Mouse (Mus musculus) MEL (cell line): ENCODE measurements around the gene N4bp3. TPM values are rescaled to one million over a fixed set of nuclear protein-coding genes. Genes with fewer than 3 reads are reported as not detected.
A peak's percentile ranks its signal among the peaks of the same experiment; 100 is the strongest.

Experiments used
- DNase-seq: peaks from one replicate; pipeline ENCODE4 v3.0.0; 2011; ENCODE audit warnings: low read depth, low spot score
- H3K27ac ChIP-seq: 2 replicates; pipeline ENCODE4 v1.5.1; 2012; ENCODE audit warnings: low read depth, mild to moderate bottlenecking, control low read depth, low read length, moderate library complexity; ENCODE audit not compliant: control insufficient read depth
- H3K27me3 ChIP-seq, 2 experiments: fragments of 150-350 bp in 1 of 2; sonication (generic) in 1 of 2; 2 replicates each; pipeline ENCODE4 v1.6.1; 2012; ENCODE audit warnings: low read length in 2 of 2, mild to moderate bottlenecking in 2 of 2, improper control_type of control experiment in 1 of 2, moderate library complexity in 1 of 2; ENCODE audit not compliant: insufficient read depth in 2 of 2, control insufficient read depth in 1 of 2
- H3K36me3 ChIP-seq, 2 experiments: 2 replicates each; pipeline ENCODE4 v1.6.1; 2012 to 2014; ENCODE audit warnings: low read length in 2 of 2, improper control_type of control experiment in 1 of 2, inconsistent platforms in 1 of 2, mild to moderate bottlenecking in 1 of 2; ENCODE audit not compliant: insufficient read depth in 2 of 2, control insufficient read depth in 1 of 2
- H3K4me1 ChIP-seq, 2 experiments: fragments of 150-350 bp in 1 of 2; sonication (generic) in 1 of 2; 2 replicates each; pipeline ENCODE4 v1.6.1; 2012; ENCODE audit warnings: low read length in 2 of 2, improper control_type of control experiment in 1 of 2, mild to moderate bottlenecking in 1 of 2; ENCODE audit not compliant: insufficient read depth in 2 of 2, control insufficient read depth in 1 of 2
- H3K4me3 ChIP-seq, 2 experiments: fragments of 150-350 bp in 1 of 2; sonication (generic) in 1 of 2; 2 replicates each; pipeline ENCODE4 v1.5.1; 2012; ENCODE audit warnings: low read depth in 2 of 2, low read length in 2 of 2, mild to moderate bottlenecking in 2 of 2, moderate library complexity in 2 of 2, control low read depth in 1 of 2, improper control_type of control experiment in 1 of 2; ENCODE audit not compliant: control insufficient read depth in 1 of 2, insufficient read depth in 1 of 2
- H3K79me2 ChIP-seq: 2 replicates; pipeline ENCODE4 v1.6.1; 2012; ENCODE audit warnings: mild to moderate bottlenecking, low read length, moderate library complexity; ENCODE audit not compliant: control insufficient read depth, poor library complexity, insufficient read depth
- H3K9ac ChIP-seq: 2 replicates; pipeline ENCODE4 v1.6.1; 2012; ENCODE audit warnings: low read depth, mild to moderate bottlenecking, control low read depth, low read length, moderate library complexity; ENCODE audit not compliant: control insufficient read depth, poor library complexity, severe bottlenecking
- H3K9me3 ChIP-seq: fragments of 150-350 bp; sonication (generic); replicated peaks from 2 replicates; pipeline ENCODE4 v1.6.1; 2012; ENCODE audit warnings: mild to moderate bottlenecking, low read length, improper control_type of control experiment, moderate library complexity; ENCODE audit not compliant: insufficient read depth
- BHLHE40 ChIP-seq: IDR thresholded peaks from 2 replicates; pipeline ENCODE4 v1.6.1; 2012; ENCODE audit warnings: low read depth, mild to moderate bottlenecking, inconsistent platforms, low read length, improper control_type of control experiment, borderline replicate concordance
- CHD1 ChIP-seq: IDR thresholded peaks from 2 replicates; pipeline ENCODE4 v1.6.1; 2012; ENCODE audit warnings: low read depth, mild to moderate bottlenecking, inconsistent platforms, low read length, improper control_type of control experiment
- CHD2 ChIP-seq: IDR thresholded peaks from 2 replicates; pipeline ENCODE4 v1.6.1; 2011; ENCODE audit warnings: low read length, improper control_type of control experiment
- CTCF ChIP-seq, 3 experiments: IDR thresholded peaks in 2 of 3; conservative IDR thresholded peaks in 1 of 3; 2 replicates each; pipeline ENCODE4 v1.5.1; 2011 to 2012; ENCODE audit warnings: low read length in 3 of 3, low read depth in 2 of 3, mild to moderate bottlenecking in 2 of 3, improper control_type of control experiment in 1 of 3, inconsistent platforms in 1 of 3, mixed read lengths in 1 of 3, moderate library complexity in 1 of 3; ENCODE audit not compliant: control insufficient read depth in 1 of 3, insufficient read depth in 1 of 3, poor library complexity in 1 of 3, severe bottlenecking in 1 of 3
- E2F4 ChIP-seq: IDR thresholded peaks from 2 replicates; pipeline ENCODE4 v1.6.1; 2011; ENCODE audit warnings: low read depth, low read length, improper control_type of control experiment, borderline replicate concordance
- ELF1 ChIP-seq: IDR thresholded peaks from 2 replicates; pipeline ENCODE4 v1.6.1; 2014; ENCODE audit warnings: low read depth, mild to moderate bottlenecking, inconsistent platforms, low read length, improper control_type of control experiment, moderate library complexity
- ETS1 ChIP-seq: IDR thresholded peaks from 2 replicates; pipeline ENCODE4 v1.6.1; 2012; ENCODE audit warnings: low read depth, mild to moderate bottlenecking, inconsistent platforms, low read length, improper control_type of control experiment, moderate library complexity
- GABPA ChIP-seq: IDR thresholded peaks from 2 replicates; pipeline ENCODE4 v1.6.1; 2012; ENCODE audit warnings: low read depth, mild to moderate bottlenecking, inconsistent platforms, low read length, improper control_type of control experiment, moderate library complexity
- GATA1 ChIP-seq: IDR thresholded peaks from 2 replicates; pipeline ENCODE4 v1.6.1; 2011; ENCODE audit warnings: low read depth, low read length, improper control_type of control experiment
- HCFC1 ChIP-seq: IDR thresholded peaks from 2 replicates; pipeline ENCODE4 v1.6.1; 2012; ENCODE audit warnings: low read depth, mild to moderate bottlenecking, inconsistent platforms, low read length, improper control_type of control experiment, moderate library complexity
- JUND ChIP-seq: IDR thresholded peaks from 2 replicates; pipeline ENCODE4 v1.6.1; 2011; ENCODE audit warnings: low read depth, mild to moderate bottlenecking, improper control_type of control experiment, low read length
- MAFK ChIP-seq: IDR thresholded peaks from 2 replicates; pipeline ENCODE4 v1.6.1; 2011; ENCODE audit warnings: low read depth, mild to moderate bottlenecking, low read length, improper control_type of control experiment, borderline replicate concordance
- MAX ChIP-seq: IDR thresholded peaks from 2 replicates; pipeline ENCODE4 v1.6.1; 2011; ENCODE audit warnings: low read length, improper control_type of control experiment
- MAZ ChIP-seq: IDR thresholded peaks from 2 replicates; pipeline ENCODE4 v1.6.1; 2012; ENCODE audit warnings: low read depth, mild to moderate bottlenecking, inconsistent platforms, low read length, improper control_type of control experiment
- MXI1 ChIP-seq: IDR thresholded peaks from 2 replicates; pipeline ENCODE4 v1.6.1; 2011; ENCODE audit warnings: mild to moderate bottlenecking, low read depth, low read length, improper control_type of control experiment
- MYB ChIP-seq: IDR thresholded peaks from 2 replicates; pipeline ENCODE4 v1.6.1; 2011; ENCODE audit warnings: mild to moderate bottlenecking, low read depth, low read length, improper control_type of control experiment
- MYC ChIP-seq: IDR thresholded peaks from 2 replicates; pipeline ENCODE4 v1.6.1; 2011; ENCODE audit warnings: low read depth, mild to moderate bottlenecking, low read length, improper control_type of control experiment, moderate library complexity
- NELFE ChIP-seq: IDR thresholded peaks from 2 replicates; pipeline ENCODE4 v1.6.1; 2011; ENCODE audit warnings: low read depth, low read length, improper control_type of control experiment
- POLR2AphosphoS2 ChIP-seq: IDR thresholded peaks from 2 replicates; pipeline ENCODE4 v1.6.1; 2011; ENCODE audit warnings: low read length, improper control_type of control experiment
- SIN3A ChIP-seq: IDR thresholded peaks from 2 replicates; pipeline ENCODE4 v1.6.1; 2012; ENCODE audit warnings: low read length, improper control_type of control experiment, inconsistent platforms
- SMC3 ChIP-seq: IDR thresholded peaks from 2 replicates; pipeline ENCODE4 v1.6.1; 2011; ENCODE audit warnings: low read depth, low read length, improper control_type of control experiment
- TBP ChIP-seq: IDR thresholded peaks from 2 replicates; pipeline ENCODE4 v1.8.0; 2011; ENCODE audit warnings: low read depth, low read length, improper control_type of control experiment
- TCF12 ChIP-seq: IDR thresholded peaks from 2 replicates; pipeline ENCODE4 v1.6.1; 2014; ENCODE audit warnings: low read depth, mild to moderate bottlenecking, inconsistent platforms, low read length, improper control_type of control experiment, moderate library complexity
- USF1 ChIP-seq: IDR thresholded peaks from 2 replicates; pipeline ENCODE4 v1.6.1; 2014; ENCODE audit warnings: low read depth, mild to moderate bottlenecking, inconsistent platforms, low read length, improper control_type of control experiment, moderate library complexity
- USF2 ChIP-seq, 2 experiments: IDR thresholded peaks; 2 replicates each; pipeline ENCODE4 v1.6.1; 2011 to 2012; ENCODE audit warnings: improper control_type of control experiment in 2 of 2, low read length in 2 of 2, borderline replicate concordance in 1 of 2, inconsistent platforms in 1 of 2, low read depth in 1 of 2, mild to moderate bottlenecking in 1 of 2; ENCODE audit not compliant: insufficient read depth in 1 of 2
- ZKSCAN1 ChIP-seq: IDR thresholded peaks from 2 replicates; pipeline ENCODE4 v1.6.1; 2012; ENCODE audit warnings: low read depth, mild to moderate bottlenecking, inconsistent platforms, low read length, improper control_type of control experiment, moderate library complexity
- ZNF384 ChIP-seq: IDR thresholded peaks from 2 replicates; pipeline ENCODE4 v1.6.1; 2012; ENCODE audit warnings: low read depth, mild to moderate bottlenecking, inconsistent platforms, low read length, improper control_type of control experiment
- polyA plus RNA-seq, 2 experiments: library from polyadenylated mRNA; stranded (reverse) in 1 of 2; unstranded in 1 of 2; fragments of >175 nt in 1 of 2; fragments of >200 nt in 1 of 2; gene quantifications; 2 replicates each; pipeline versions ENCODE4 v1.2.1 to v1.2.4; 2012; ENCODE audit warnings: low replicate concordance in 2 of 2, low read depth in 1 of 2; ENCODE audit not compliant: insufficient read length in 2 of 2, insufficient read depth in 1 of 2, missing spikeins in 1 of 2
- total RNA-seq: library from RNA; depleted of rRNA; stranded (reverse); fragments of 300-350 nt; gene quantifications from 2 replicates; pipeline ENCODE4 v1.2.3, GENCODE M21; 2012

N4bp3 gene
- total and polyA plus RNA-seq, 3 experiments: 6.9 to 11.5 TPM; not detected in 1

DNA sequence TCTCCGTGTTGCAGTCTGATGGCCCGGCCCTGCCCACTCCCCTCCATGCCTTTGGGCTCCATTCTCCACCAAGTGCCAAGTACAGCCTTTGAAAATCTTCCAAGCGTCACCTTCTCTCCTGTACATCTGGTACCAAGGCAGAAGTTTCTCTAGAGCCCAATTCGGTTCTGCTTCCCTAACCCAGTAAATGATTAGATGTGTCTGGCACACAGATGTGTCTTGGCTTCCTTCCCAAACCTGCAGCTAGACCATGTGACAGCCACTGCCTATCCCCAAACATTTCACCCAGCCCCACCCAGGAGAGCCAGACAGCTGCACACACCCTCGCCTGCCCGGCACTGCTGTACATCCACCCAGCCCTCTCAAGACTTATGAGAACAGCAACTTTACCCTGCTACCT lies 8.1 kb upstream of the N4bp3 start:
- H3K9ac ChIP-seq: no peak overlapping the region
- peaks cover 8 to 15% of the 10 kb centered on the region in 2 experiments for H3K4me1 ChIP-seq
- DNase-seq: peak; percentile 79
- H3K79me2 ChIP-seq: no peaks in the 10 kb centered on the region
- no peak overlapping the region for H3K4me3 ChIP-seq
- peaks cover 0 to 11% of the 10 kb centered on the region in 2 experiments; a peak in 2 of 4 replicates for H3K36me3 ChIP-seq
- no peaks in the 10 kb centered on the region for H3K9me3 ChIP-seq
- H3K27ac ChIP-seq: no peak overlapping the region
- TF ChIP-seq SIN3A: no peak
- peak; percentile 87 for TF ChIP-seq USF1
- no peak for TF ChIP-seq HCFC1
- 0 out of 2 replicates have a peak, but pooled peaks have one; percentile 17 for TF ChIP-seq TCF12
- TF ChIP-seq MYB: no peak
- no peak for TF ChIP-seq CTCF (IDR thresholded peaks at IDR 0.05 in 2 of 3, conservative IDR thresholded peaks at IDR 0.05 in 1 of 3; ENCODE audit: control insufficient read depth in 1 of 3, insufficient read depth in 1 of 3, low read depth in 2 of 3, low read length in 3 of 3, poor library complexity in 1 of 3, severe bottlenecking in 1 of 3)
- peak in 1 of 2 experiments; percentile 41; a peak in 1 of 4 replicates for TF ChIP-seq USF2 (IDR thresholded peaks at IDR 0.05; ENCODE audit: borderline replicate concordance in 1 of 2, insufficient read depth in 1 of 2, low read depth in 1 of 2, low read length in 2 of 2)
- TF ChIP-seq MAX: peak; percentile 43
- TF ChIP-seq SMC3: no peak
- no peaks in the 10 kb centered on the region for H3K27me3 ChIP-seq

DNA sequence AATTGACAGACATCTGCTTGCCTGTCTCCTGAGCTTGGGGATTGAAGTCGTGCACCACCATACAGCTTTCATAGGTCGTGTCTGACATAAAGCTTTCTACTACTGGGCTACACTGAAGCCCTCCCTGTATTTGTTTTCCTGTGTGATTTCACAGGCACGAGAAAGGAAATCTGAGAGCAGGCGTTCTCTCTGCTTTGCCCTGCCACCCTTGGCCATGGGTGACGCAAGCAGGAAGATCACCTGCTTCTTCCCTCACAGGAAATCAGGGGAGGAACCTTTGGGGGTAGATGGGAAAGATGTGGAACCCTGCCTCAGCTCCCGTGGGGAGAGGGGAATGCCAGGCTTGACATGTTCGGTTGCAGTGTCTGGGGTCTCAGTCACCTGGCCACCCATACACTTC lies 7.6 kb upstream of the N4bp3 start:
- H3K9ac ChIP-seq: no peak overlapping the region

DNA sequence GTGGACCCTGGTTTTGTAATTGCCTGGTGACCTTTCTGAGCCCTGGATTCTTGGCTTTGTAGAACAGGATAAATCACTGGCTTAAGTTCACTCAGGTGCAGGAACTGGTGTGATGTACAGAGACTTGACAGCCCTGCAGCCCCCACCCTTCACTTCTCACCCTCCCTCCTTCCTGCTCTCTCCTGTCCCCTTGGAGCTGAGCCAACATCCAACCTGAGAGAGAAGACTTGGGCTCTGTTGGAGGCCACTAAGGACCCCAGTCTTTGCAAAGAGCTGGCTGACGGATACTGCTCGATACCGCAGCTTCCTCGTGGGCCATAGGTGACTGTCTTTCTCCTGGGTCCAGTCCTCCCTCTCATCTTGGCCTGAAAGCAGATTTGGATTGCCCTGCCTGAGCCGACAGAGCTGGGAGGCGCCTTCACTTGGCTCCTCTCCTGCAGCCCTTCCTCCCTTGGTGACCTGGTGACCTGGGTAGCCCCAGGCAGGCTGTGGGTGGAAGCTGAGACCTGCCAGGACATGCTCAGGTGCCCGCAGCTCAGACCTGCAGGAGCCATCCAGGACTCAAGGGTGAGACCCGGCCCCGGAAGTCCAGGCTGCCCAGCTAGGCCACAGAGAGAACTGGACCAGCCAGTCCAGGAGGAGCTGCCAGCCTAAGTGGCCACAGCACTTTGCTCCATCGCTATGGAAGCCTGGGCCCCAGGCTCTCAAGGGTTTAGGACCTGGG lies 6.3 kb upstream of the N4bp3 start:
- Histone ChIP-seq H3K9me3 (no peaks in the 10 kb centered on the region), H3K9ac (no peak overlapping the region), H3K4me1 (peaks cover 8 to 15% of the 10 kb centered on the region in 2 experiments), H3K4me3 (no peak overlapping the region), H3K27ac (no peak overlapping the region), H3K36me3 (peaks cover 0 to 11% of the 10 kb centered on the region in 2 experiments; a peak in 2 of 4 replicates), H3K27me3 (no peaks in the 10 kb centered on the region), H3K79me2 (no peaks in the 10 kb centered on the region)
- no peak for DNase-seq
- TF ChIP-seq GABPA: no peak
- TF ChIP-seq MXI1: no peak
- TF ChIP-seq TBP: no peak
- no peak for TF ChIP-seq CHD1
- TF ChIP-seq NELFE: no peak
- TF ChIP-seq GATA1: no peak
- TF ChIP-seq JUND: no peak
- TF ChIP-seq E2F4: no peak
- TF ChIP-seq HCFC1: no peak
- no peak for TF ChIP-seq POLR2AphosphoS2
- no peak for TF ChIP-seq MYC
- TF ChIP-seq BHLHE40: no peak
- no peak for TF ChIP-seq ELF1
- TF ChIP-seq ZNF384: no peak

More for the DNA sequence above, 7.6 kb upstream of the N4bp3 start:
- H3K27ac ChIP-seq: no peak overlapping the region
- no peaks in the 10 kb centered on the region for H3K79me2 ChIP-seq
- no peaks in the 10 kb centered on the region for H3K27me3 ChIP-seq
- H3K36me3 ChIP-seq: peaks cover 0 to 11% of the 10 kb centered on the region in 2 experiments; a peak in 2 of 4 replicates
- TF ChIP-seq MYC (no peak), ZKSCAN1 (no peak), SMC3 (no peak), GABPA (no peak), E2F4 (no peak), USF1 (no peak), ETS1 (no peak), CHD2 (no peak), SIN3A (no peak), MAFK (no peak), MAZ (no peak)
- TF ChIP-seq, all 39 proteins: peak for 0
- no peak for DNase-seq
- Histone ChIP-seq H3K9me3 (no peaks in the 10 kb centered on the region), H3K4me3 (no peak overlapping the region), H3K4me1 (peaks cover 8 to 15% of the 10 kb centered on the region in 2 experiments)
